Mouse (Mus musculus) lung, embryonic 15.5 days (tissue): Measurements from ENCODE around the gene E130208F15Rik. TPM values are rescaled to one million over a fixed set of nuclear protein-coding genes. Genes with fewer than 3 reads are reported as not detected.

Experiments used
- ATAC-seq: fragments of 200-750 bp; cut with Nextera tagmentation; 2 replicates; pipeline ENCODE4 v1.8.0; 2017; ENCODE audit warnings: moderate number of reproducible peaks, borderline replicate concordance; ENCODE audit not compliant: low FRiP score, low TSS enrichment; ENCODE audit errors: extremely low read depth
- H3K27ac ChIP-seq: fragments of 300-500 bp; sonication (generic); 2 replicates; pipeline ENCODE4 v1.5.1; 2015; ENCODE audit warnings: moderate library complexity, mild to moderate bottlenecking, inconsistent platforms
- H3K27me3 ChIP-seq: fragments of 300-500 bp; sonication (generic); 2 replicates; pipeline ENCODE4 v1.6.1; 2015; ENCODE audit warnings: inconsistent platforms
- H3K36me3 ChIP-seq: fragments of 300-500 bp; sonication (generic); 2 replicates; pipeline ENCODE4 v1.6.1; 2015; ENCODE audit warnings: inconsistent platforms
- H3K4me1 ChIP-seq: fragments of 300-500 bp; sonication (generic); 2 replicates; pipeline ENCODE4 v1.6.1; 2015; ENCODE audit warnings: inconsistent platforms
- H3K4me2 ChIP-seq: fragments of 300-500 bp; sonication (generic); 2 replicates; pipeline ENCODE4 v1.6.1; 2015; ENCODE audit warnings: inconsistent platforms, mild to moderate bottlenecking, moderate library complexity
- H3K4me3 ChIP-seq: fragments of 300-500 bp; sonication (generic); 2 replicates; pipeline ENCODE4 v1.5.1; 2015; ENCODE audit warnings: mild to moderate bottlenecking, inconsistent platforms
- H3K9ac ChIP-seq: fragments of 300-500 bp; sonication (generic); 2 replicates; pipeline ENCODE4 v1.6.1; 2015; ENCODE audit warnings: inconsistent platforms
- H3K9me3 ChIP-seq: fragments of 300-500 bp; sonication (generic); 2 replicates; pipeline ENCODE4 v1.6.1; 2016; ENCODE audit warnings: inconsistent platforms
- WGBS: fragments of 180-500 bp; shearing (Covaris S2); methylation state at CpG from one replicate; pipeline ENCODE4 v1.1.7; 2015; 5-methylcytosine and 5-hydroxymethylcytosine counted together
- polyA plus RNA-seq: library from polyadenylated mRNA; unstranded; fragments of >200 nt; fragmentation: Nextera tagmentation; extraction: Ambion mirVana; gene quantifications from 2 replicates; pipeline ENCODE4 v1.2.1, GENCODE M21; 2015

The E130208F15Rik gene
- polyA plus RNA-seq, result 1.9 TPM in 1 of 2 replicates, not detected in the other

- Histone ChIP-seq H3K4me2 (peak within 1 kb of the TSS; percentile 78), H3K9me3 (no peaks in the 10 kb centered on the region), H3K4me1 (peaks cover 14% of the 10 kb centered on the region), H3K4me3 (peak within 1 kb of the TSS; percentile 85), H3K27ac (peak within 1 kb of the TSS; percentile 90), H3K27me3 (no peaks in the 10 kb centered on the region), H3K9ac (peak within 1 kb of the TSS; percentile 85), H3K36me3 (no peaks in the 10 kb centered on the region)
- peak; percentile 72; the same call in 1 of the 2 replicates for ATAC-seq
- WGBS, result under 1% methylated on average over 63 of the region's 63 CpGs
These were observed at the start of gene E130208F15Rik for GRCm38 (mm10) chr7:30321539-30322284. E130208F15Rik (plus strand) TSS chr7:30321740.

- Histone ChIP-seq H3K4me2 (no peak overlapping the region), H3K9me3 (no peaks in the 10 kb centered on the region), H3K27me3 (no peaks in the 10 kb centered on the region), H3K4me1 (peaks cover 6% of the 10 kb centered on the region), H3K4me3 (no peak overlapping the region), H3K9ac (no peak overlapping the region), H3K36me3 (0 out of 2 replicates have a peak, but pooled peaks cover 4% of the 10 kb centered on the region), H3K27ac (no peak overlapping the region)
- no peak for ATAC-seq
- 33% methylated on average over 6 of the region's 6 CpGs for WGBS
These were observed 47.2 kb upstream of the E130208F15Rik start for GRCm38 (mm10) chr7:30274383-30274782.

- H3K9me3 ChIP-seq, result no peaks in the 10 kb centered on the region
- peaks cover 15% of the 10 kb centered on the region for H3K4me1 ChIP-seq
- no peaks in the 10 kb centered on the region for H3K36me3 ChIP-seq
- no peak overlapping the region for H3K27ac ChIP-seq
- H3K4me2 ChIP-seq, result peak overlapping the region; percentile 86
- ATAC-seq, result no peak
- peak overlapping the region; percentile 85 for H3K4me3 ChIP-seq
- H3K9ac ChIP-seq, result 0 out of 2 replicates have a peak overlapping the region, but pooled peaks have one; percentile 54
- 43% methylated on average over 2 of the region's 2 CpGs for WGBS
- H3K27me3 ChIP-seq, result no peaks in the 10 kb centered on the region
These were observed 42.6 kb upstream of the E130208F15Rik start for GRCm38 (mm10) chr7:30278911-30279310.

- H3K4me3 ChIP-seq, result peak overlapping the region; percentile 85
- H3K9ac ChIP-seq, result peak overlapping the region; percentile 54
- H3K27ac ChIP-seq, result peak overlapping the region; percentile 98
- no peaks in the 10 kb centered on the region for H3K36me3 ChIP-seq
- H3K27me3 ChIP-seq, result no peaks in the 10 kb centered on the region
- no peaks in the 10 kb centered on the region for H3K9me3 ChIP-seq
- WGBS, result 0% methylated on average over 6 of the region's 6 CpGs
- H3K4me1 ChIP-seq, result peaks cover 15% of the 10 kb centered on the region
- ATAC-seq, result no peak
- H3K4me2 ChIP-seq, result peak overlapping the region; percentile 86
These were observed 42.0 kb upstream of the E130208F15Rik start for GRCm38 (mm10) chr7:30279536-30279935.

GRCm38 (mm10) chr7:30279951-30280669 lies 41.4 kb upstream of the E130208F15Rik start, which contains the start of the genes Thap8 and Wdr62:
Thap8 (plus strand) TSS chr7:30280094.
Wdr62 (minus strand) TSS chr7:30280419.
- WGBS, result under 1% methylated on average over 49 of the region's 49 CpGs
- Histone ChIP-seq H3K36me3 (no peaks in the 10 kb centered on the region), H3K9me3 (no peaks in the 10 kb centered on the region), H3K4me2 (peak within 1 kb of the TSS; percentile 86), H3K4me1 (peaks cover 15% of the 10 kb centered on the region), H3K27me3 (no peaks in the 10 kb centered on the region), H3K27ac (peak within 1 kb of the TSS; percentile 98), H3K4me3 (peak within 1 kb of the TSS; percentile 85), H3K9ac (peak within 1 kb of the TSS; percentile 54)
- peak; percentile 94 for ATAC-seq

GRCm38 (mm10) chr7:30280670-30281138 lies 40.8 kb upstream of the E130208F15Rik start:
- ATAC-seq, result peak; percentile 91
- Histone ChIP-seq H3K4me1 (peaks cover 15% of the 10 kb centered on the region), H3K27ac (peak overlapping the region; percentile 98), H3K36me3 (no peaks in the 10 kb centered on the region), H3K4me2 (peak overlapping the region; percentile 86), H3K9ac (peak overlapping the region; percentile 35; the same call in 1 of the 2 replicates), H3K9me3 (no peaks in the 10 kb centered on the region), H3K4me3 (peak overlapping the region; percentile 85), H3K27me3 (no peaks in the 10 kb centered on the region)
- under 1% methylated on average over 20 of the region's 20 CpGs for WGBS

- Histone ChIP-seq H3K4me2 (peak overlapping the region; percentile 86), H3K4me3 (no peak overlapping the region)
These were observed 40.0 kb upstream of the E130208F15Rik start for GRCm38 (mm10) chr7:30281522-30281921.

GRCm38 (mm10) chr7:30282740-30283139 lies 38.8 kb upstream of the E130208F15Rik start:
- no peak overlapping the region for H3K4me3 ChIP-seq
- H3K4me2 ChIP-seq, result no peak overlapping the region
- ATAC-seq, result no peak
- H3K9ac ChIP-seq, result no peak overlapping the region
- 68% methylated on average over 7 of the region's 7 CpGs for WGBS
- peaks cover 15% of the 10 kb centered on the region for H3K4me1 ChIP-seq
- H3K27me3 ChIP-seq, result no peaks in the 10 kb centered on the region
- H3K36me3 ChIP-seq, result no peaks in the 10 kb centered on the region
- no peaks in the 10 kb centered on the region for H3K9me3 ChIP-seq
- H3K27ac ChIP-seq, result no peak overlapping the region

More at GRCm38 (mm10) chr7:30281522-30281921, 40.0 kb upstream of the E130208F15Rik start:
- peaks cover 15% of the 10 kb centered on the region for H3K4me1 ChIP-seq
- no peak for ATAC-seq
- H3K9ac ChIP-seq, result no peak overlapping the region
- WGBS, result 57% methylated on average over 4 of the region's 4 CpGs
- H3K27ac ChIP-seq, result peak overlapping the region; percentile 98
- no peaks in the 10 kb centered on the region for H3K9me3 ChIP-seq
- no peaks in the 10 kb centered on the region for H3K36me3 ChIP-seq
- H3K27me3 ChIP-seq, result no peaks in the 10 kb centered on the region

GRCm38 (mm10) chr7:30286701-30287410 lies 34.7 kb upstream of the E130208F15Rik start:
- H3K27ac ChIP-seq, result no peak overlapping the region
- no peak overlapping the region for H3K9ac ChIP-seq
- no peaks in the 10 kb centered on the region for H3K9me3 ChIP-seq
- ATAC-seq, result no peak
- no peak overlapping the region for H3K4me3 ChIP-seq
- WGBS, result 56% methylated on average over 8 of the region's 8 CpGs
- H3K36me3 ChIP-seq, result no peaks in the 10 kb centered on the region
- H3K4me1 ChIP-seq, result no peaks in the 10 kb centered on the region
- H3K27me3 ChIP-seq, result no peaks in the 10 kb centered on the region
- H3K4me2 ChIP-seq, result no peak overlapping the region

- Histone ChIP-seq H3K36me3 (no peaks in the 10 kb centered on the region), H3K4me1 (no peaks in the 10 kb centered on the region; the same call in none of the 2 replicates)
- 60% methylated on average over 6 of the region's 6 CpGs for WGBS
These were observed 33.5 kb upstream of the E130208F15Rik start for GRCm38 (mm10) chr7:30288046-30288445.

GRCm38 (mm10) chr7:30289071-30289713 lies 32.3 kb upstream of the E130208F15Rik start:
- H3K4me3 ChIP-seq, result no peak overlapping the region
- H3K9ac ChIP-seq, result no peak overlapping the region
- H3K27me3 ChIP-seq, result no peaks in the 10 kb centered on the region
- no peaks in the 10 kb centered on the region for H3K9me3 ChIP-seq
- H3K4me1 ChIP-seq, result no peaks in the 10 kb centered on the region; the same call in none of the 2 replicates
- WGBS, result 63% methylated on average over 7 of the region's 7 CpGs
- H3K4me2 ChIP-seq, result no peak overlapping the region
- no peak for ATAC-seq
- no peaks in the 10 kb centered on the region for H3K36me3 ChIP-seq
- H3K27ac ChIP-seq, result no peak overlapping the region

More at GRCm38 (mm10) chr7:30288046-30288445, 33.5 kb upstream of the E130208F15Rik start:
- no peaks in the 10 kb centered on the region for H3K9me3 ChIP-seq
- H3K4me2 ChIP-seq, result no peak overlapping the region
- H3K9ac ChIP-seq, result no peak overlapping the region
- no peak for ATAC-seq
- no peak overlapping the region for H3K4me3 ChIP-seq
- H3K27ac ChIP-seq, result no peak overlapping the region
- no peaks in the 10 kb centered on the region for H3K27me3 ChIP-seq
